Mouse (Mus musculus): ENCODE results near the gene Sh3bgrl3. TPM values are rescaled to one million over a fixed set of nuclear protein-coding genes. Genes with fewer than 3 reads are reported as not detected.

Gene Sh3bgrl3
- polyA plus RNA-seq, 1 experiment = 703 TPM

DNA sequence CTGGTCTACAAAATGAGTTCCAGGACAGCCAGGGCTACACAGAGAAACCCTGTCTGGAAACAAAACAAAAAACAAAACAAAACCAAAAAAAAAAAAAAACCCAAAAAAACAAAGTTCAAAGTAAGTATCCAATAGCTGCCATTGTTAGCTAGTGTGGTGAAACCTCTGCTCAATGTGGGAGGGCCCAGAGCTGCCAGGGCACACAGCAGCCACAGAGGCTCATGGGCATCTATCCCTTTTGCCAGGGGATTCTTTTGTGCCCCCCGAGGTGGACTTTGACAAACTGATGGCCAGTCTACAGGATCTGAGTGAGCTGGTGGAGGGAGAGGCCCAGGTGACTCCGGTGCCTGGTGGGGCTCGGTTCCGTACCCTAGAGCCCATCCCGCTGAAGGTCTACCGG is 5.4 kb downstream of the Sh3bgrl3 start:
- 95% methylated on average over 6 of the region's 6 CpGs for WGBS
- Histone ChIP-seq H3K4me3 (replicated peaks; ENCODE audit: extremely low read depth, low read depth, low read length) (no peak overlapping the region), H3K4me1 (ENCODE audit: control insufficient read depth, insufficient read depth, low read length) (peaks cover 13% of the 10 kb centered on the region)
- TF ChIP-seq CTCF (IDR thresholded peaks at IDR 0.05; ENCODE audit: insufficient read depth, low read length) (no peak), POLR2A (IDR thresholded peaks at IDR 0.05; ENCODE audit: borderline replicate concordance, extremely low read depth, low read depth, low read length) (no peak)
- DNase-seq = no peak

DNA sequence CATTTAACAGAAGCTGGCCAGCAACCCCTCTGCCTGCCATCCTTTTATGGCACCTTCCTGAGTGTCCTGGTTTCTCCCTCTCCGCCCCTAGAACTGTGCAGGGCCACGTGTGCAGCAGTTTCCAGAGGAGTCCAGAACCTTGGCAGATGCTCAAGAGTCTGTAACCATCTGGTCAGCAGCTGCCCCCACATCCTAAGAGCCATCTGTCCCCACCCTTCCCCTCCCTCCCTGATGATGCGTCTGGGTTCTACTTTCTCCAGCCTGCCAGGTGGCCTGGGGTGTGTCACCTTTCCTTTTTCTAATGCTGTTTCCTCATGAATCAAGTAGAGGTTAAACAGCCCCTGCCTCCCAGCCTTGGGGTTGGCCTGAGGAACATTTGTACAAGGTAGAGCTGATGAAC is 6.3 kb downstream of the Sh3bgrl3 start:
- 24% methylated on average over 3 of the region's 3 CpGs for WGBS
- no peak for TF ChIP-seq CTCF (IDR thresholded peaks at IDR 0.05; ENCODE audit: insufficient read depth, low read length)
- no peak for TF ChIP-seq POLR2A (IDR thresholded peaks at IDR 0.05; ENCODE audit: borderline replicate concordance, extremely low read depth, low read depth, low read length)
- no peak overlapping the region for H3K4me3 ChIP-seq (replicated peaks; ENCODE audit: extremely low read depth, low read depth, low read length)
- no peak for DNase-seq
- H3K4me1 ChIP-seq (ENCODE audit: control insufficient read depth, insufficient read depth, low read length) = peaks cover 8% of the 10 kb centered on the region; the same call in 1 of the 2 replicates

DNA sequence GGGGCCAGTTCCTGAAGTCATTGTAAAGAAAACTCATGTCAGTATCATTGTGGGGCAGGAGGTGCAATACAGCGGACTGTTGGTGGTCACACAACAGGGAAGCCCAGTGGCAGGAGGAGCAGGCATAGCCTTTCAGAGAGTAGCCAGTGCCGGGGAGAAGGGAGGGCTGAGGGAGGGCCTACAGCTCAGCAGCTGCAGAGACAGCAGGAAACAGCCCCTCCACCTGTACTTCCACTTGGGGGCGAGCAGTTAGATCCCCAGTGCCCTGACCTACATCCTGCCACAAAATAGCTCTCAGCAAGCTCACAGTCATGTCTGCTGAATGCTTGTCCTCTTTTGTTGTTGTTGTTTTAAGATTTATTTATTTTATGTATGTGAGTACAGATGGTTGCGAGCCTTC is 7.0 kb downstream of the Sh3bgrl3 start:
- Histone ChIP-seq H3K4me1 (ENCODE audit: control insufficient read depth, insufficient read depth, low read length) (peaks cover 5% of the 10 kb centered on the region; the same call in 1 of the 2 replicates), H3K4me3 (replicated peaks; ENCODE audit: extremely low read depth, low read depth, low read length) (no peak overlapping the region)
- 49% methylated on average over 4 of the region's 4 CpGs for WGBS
- no peak for DNase-seq
- no peak for TF ChIP-seq CTCF (IDR thresholded peaks at IDR 0.05; ENCODE audit: insufficient read depth, low read length)
- no peak for TF ChIP-seq POLR2A (IDR thresholded peaks at IDR 0.05; ENCODE audit: borderline replicate concordance, extremely low read depth, low read depth, low read length)

DNA sequence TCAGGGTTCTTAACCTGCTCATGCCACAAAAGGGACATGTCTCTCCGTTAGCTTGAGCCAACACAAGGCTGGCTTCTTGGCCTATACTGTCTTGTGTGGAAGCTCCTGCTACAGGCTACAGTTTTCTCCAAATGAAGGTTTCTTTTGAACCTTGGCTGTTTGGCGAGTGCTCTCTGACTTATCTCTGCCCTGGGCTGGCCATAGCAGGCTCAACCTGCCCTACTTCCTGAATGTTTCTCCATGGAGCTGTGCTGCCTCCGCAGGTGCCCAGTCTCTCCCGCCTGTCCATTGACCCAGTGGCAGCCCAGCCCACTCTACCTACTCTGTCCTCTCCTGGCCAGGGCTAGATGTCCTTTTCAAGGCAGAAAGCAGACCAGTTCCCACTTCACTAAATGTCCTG is 7.7 kb downstream of the Sh3bgrl3 start:
- no peak overlapping the region for H3K4me3 ChIP-seq (replicated peaks; ENCODE audit: extremely low read depth, low read depth, low read length)
- WGBS = 75% methylated on average over 4 of the region's 4 CpGs
- peaks cover 5% of the 10 kb centered on the region; the same call in 1 of the 2 replicates for H3K4me1 ChIP-seq (ENCODE audit: control insufficient read depth, insufficient read depth, low read length)
- TF ChIP-seq POLR2A (IDR thresholded peaks at IDR 0.05; ENCODE audit: borderline replicate concordance, extremely low read depth, low read depth, low read length) (no peak), CTCF (IDR thresholded peaks at IDR 0.05; ENCODE audit: insufficient read depth, low read length) (no peak)
- DNase-seq = no peak

DNA sequence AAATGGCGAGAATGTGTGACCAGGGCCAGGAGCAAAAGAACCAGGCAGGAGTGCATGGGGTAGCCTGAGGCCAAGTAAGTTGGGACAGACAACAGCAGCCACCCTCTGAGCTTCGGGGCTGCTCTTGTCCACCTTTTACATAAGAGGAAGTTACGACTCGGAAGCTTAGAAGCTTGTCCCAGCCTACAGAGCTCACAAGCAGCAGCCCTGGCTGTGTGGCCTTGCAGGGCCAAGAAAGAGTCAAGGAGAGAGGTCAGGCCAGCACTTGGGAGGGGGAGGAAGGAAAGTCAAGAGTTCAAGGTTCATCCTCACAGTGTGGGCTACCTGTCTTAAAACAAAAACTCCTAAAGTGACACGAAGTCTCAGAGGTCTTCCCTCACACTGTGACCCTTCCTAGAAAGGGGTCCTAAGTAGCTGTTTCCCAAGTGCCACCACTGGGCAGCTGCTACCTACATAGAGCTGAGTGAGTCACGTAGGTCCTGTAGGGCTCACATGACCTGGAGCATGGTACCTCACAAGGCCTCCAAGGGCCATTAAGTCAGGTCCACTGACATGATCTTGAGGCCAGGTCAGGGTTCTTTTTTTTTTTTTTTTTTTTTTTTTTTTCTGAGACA is 8.3 kb downstream of the Sh3bgrl3 start:
- no peak for DNase-seq
- Histone ChIP-seq H3K4me3 (replicated peaks; ENCODE audit: extremely low read depth, low read depth, low read length) (no peak overlapping the region), H3K4me1 (ENCODE audit: control insufficient read depth, insufficient read depth, low read length) (peaks cover 5% of the 10 kb centered on the region; the same call in 1 of the 2 replicates)
- TF ChIP-seq CTCF (IDR thresholded peaks at IDR 0.05; ENCODE audit: insufficient read depth, low read length) (no peak), POLR2A (IDR thresholded peaks at IDR 0.05; ENCODE audit: borderline replicate concordance, extremely low read depth, low read depth, low read length) (no peak)
- 70% methylated on average over 6 of the region's 6 CpGs for WGBS

DNA sequence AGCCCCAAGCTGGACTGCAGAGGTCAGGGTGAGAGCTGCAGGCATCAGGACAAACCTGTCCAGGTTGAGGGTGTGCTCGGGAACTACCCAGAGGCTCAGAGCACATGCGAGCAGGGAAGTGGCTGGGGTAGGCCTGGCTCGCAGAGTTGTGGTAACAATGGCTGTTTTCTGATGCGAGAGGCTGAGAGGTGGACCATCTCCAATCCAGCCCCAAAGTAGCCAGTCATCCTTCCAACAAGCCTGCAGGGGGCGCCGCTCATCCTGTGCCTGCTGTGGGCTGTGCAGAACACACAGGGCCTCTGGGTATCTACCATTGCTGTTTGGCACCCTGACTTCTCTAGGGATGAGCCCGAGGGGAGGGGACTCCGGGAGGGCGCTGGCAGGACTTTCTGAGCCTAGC is 8.9 kb downstream of the Sh3bgrl3 start:
- Histone ChIP-seq H3K4me1 (ENCODE audit: control insufficient read depth, insufficient read depth, low read length) (peaks cover 5% of the 10 kb centered on the region; the same call in 1 of the 2 replicates), H3K4me3 (replicated peaks; ENCODE audit: extremely low read depth, low read depth, low read length) (no peak overlapping the region)
- no peak for DNase-seq
- TF ChIP-seq CTCF (IDR thresholded peaks at IDR 0.05; ENCODE audit: insufficient read depth, low read length) = peak; percentile 15; the same call in 1 of the 2 replicates
- TF ChIP-seq POLR2A (IDR thresholded peaks at IDR 0.05; ENCODE audit: borderline replicate concordance, extremely low read depth, low read depth, low read length) = no peak
- 69% methylated on average over 9 of the region's 9 CpGs for WGBS

DNA sequence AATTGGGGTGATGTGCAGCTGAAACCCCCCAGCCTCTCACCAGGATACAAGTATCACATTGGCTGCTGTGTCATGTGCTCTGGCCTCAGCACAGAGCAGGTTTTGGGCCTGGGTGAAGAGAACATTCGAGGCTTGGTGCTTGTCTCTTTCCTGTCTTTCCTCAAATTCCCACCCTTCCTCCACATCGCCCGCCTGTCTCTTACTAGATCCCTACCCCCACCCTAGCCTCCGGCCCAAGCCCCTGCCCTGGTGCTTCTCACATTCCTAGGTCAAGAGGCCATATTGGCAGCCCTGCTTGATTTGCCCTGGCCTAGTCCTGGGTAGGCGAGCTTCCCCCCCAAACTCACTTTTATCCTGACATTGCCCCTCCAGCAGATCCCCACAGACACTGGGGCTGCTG is 9.5 kb downstream of the Sh3bgrl3 start:
- Histone ChIP-seq H3K4me3 (replicated peaks; ENCODE audit: extremely low read depth, low read depth, low read length) (no peak overlapping the region), H3K4me1 (ENCODE audit: control insufficient read depth, insufficient read depth, low read length) (peaks cover 1% of the 10 kb centered on the region; the same call in 1 of the 2 replicates)
- no peak for DNase-seq
- 81% methylated on average over 5 of the region's 5 CpGs for WGBS
- TF ChIP-seq POLR2A (IDR thresholded peaks at IDR 0.05; ENCODE audit: borderline replicate concordance, extremely low read depth, low read depth, low read length) (no peak), CTCF (IDR thresholded peaks at IDR 0.05; ENCODE audit: insufficient read depth, low read length) (no peak)

DNA sequence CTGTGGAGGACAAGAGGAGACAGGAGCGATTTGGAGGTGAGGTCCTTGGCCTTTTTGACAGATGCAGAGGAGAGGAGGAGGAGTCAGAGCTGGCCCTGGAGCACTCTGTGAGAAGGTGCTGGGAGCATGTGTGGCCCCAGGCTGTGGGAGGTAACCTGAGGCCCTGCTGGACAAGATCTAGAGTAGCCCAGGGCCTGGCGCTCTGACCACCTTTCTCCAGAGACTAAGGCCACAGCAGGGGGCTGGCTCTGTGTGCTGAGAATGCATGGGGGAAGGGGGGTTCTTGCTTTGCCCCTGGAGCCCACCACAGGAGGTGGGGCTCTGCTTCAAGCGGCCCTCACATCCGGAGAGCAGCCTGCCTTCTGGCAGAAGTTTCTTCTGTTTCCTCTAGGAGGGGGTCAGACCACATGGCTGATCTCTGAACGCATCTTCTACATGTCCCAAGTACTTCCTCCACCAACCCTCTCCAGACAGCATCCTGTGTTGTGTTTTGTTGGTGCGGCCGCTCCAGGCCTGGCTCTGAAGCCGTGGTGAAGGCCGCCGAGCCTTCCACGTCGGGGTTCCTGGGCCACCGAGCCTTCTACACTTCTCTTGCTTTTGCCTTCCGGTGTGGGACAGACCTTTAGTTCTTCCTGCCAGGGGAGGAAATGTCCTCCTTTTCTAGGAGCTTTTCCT is 10.3 kb downstream of the Sh3bgrl3 start:
- Histone ChIP-seq H3K4me3 (replicated peaks; ENCODE audit: extremely low read depth, low read depth, low read length) (no peak overlapping the region), H3K4me1 (ENCODE audit: control insufficient read depth, insufficient read depth, low read length) (no peaks in the 10 kb centered on the region)
- TF ChIP-seq CTCF (IDR thresholded peaks at IDR 0.05; ENCODE audit: insufficient read depth, low read length) = no peak
- 0 out of 2 replicates have a peak, but pooled peaks have one; percentile 7 for TF ChIP-seq POLR2A (IDR thresholded peaks at IDR 0.05; ENCODE audit: borderline replicate concordance, extremely low read depth, low read depth, low read length)
- no peak for DNase-seq
- 44% methylated on average over 14 of the region's 14 CpGs for WGBS

DNA sequence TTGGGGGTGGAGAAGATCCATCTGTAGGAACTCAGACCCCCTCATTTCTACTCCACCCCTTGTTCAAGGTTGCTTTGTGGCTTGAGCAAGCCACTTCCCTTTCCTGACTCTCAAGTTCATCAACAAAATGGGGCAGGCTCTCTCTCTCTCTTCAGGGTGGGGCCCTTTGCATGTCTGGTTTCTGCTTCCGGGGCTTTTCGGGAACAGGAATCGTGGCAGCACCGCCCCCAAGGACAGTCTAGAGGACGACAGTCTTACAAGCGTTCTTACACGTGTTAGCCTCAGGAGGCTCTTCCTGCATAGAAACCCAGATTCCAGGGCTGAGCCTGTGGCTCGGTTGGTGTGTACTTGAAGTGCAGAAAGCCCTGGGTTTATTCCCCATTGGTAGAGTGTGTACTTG is 11.6 kb downstream of the Sh3bgrl3 start:
- H3K4me1 ChIP-seq (ENCODE audit: control insufficient read depth, insufficient read depth, low read length) = no peaks in the 10 kb centered on the region

DNA sequence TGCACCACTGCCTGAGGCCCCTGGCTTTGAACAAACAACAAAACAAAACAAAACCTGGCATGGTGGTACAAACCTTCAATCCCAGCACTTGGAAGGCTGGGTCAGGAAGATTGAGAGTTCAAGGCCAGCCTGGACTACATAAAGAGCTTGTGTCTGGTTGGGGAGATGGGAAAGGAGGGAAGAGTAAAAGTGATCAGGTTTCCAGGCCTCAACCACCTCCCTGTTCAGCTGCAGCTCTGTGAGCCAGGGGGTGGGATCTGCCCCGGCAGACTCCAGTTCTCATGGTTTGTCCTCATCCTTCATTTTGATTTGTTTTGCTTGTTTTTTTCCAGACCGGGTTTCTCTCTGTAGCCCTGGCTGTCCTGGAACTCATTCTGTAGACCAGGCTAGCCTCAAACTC is 12.1 kb downstream of the Sh3bgrl3 start:
- Histone ChIP-seq H3K4me3 (replicated peaks; ENCODE audit: extremely low read depth, low read depth, low read length) (no peak overlapping the region), H3K4me1 (ENCODE audit: control insufficient read depth, insufficient read depth, low read length) (no peaks in the 10 kb centered on the region)
- no peak for DNase-seq
- 59% methylated on average over 2 of the region's 2 CpGs for WGBS
- TF ChIP-seq CTCF (IDR thresholded peaks at IDR 0.05; ENCODE audit: insufficient read depth, low read length) (no peak), POLR2A (IDR thresholded peaks at IDR 0.05; ENCODE audit: borderline replicate concordance, extremely low read depth, low read depth, low read length) (no peak)

More for the DNA sequence above, 11.6 kb downstream of the Sh3bgrl3 start:
- no peak overlapping the region for H3K4me3 ChIP-seq (replicated peaks; ENCODE audit: extremely low read depth, low read depth, low read length)
- DNase-seq = no peak
- 41% methylated on average over 8 of the region's 8 CpGs for WGBS
- no peak for TF ChIP-seq POLR2A (IDR thresholded peaks at IDR 0.05; ENCODE audit: borderline replicate concordance, extremely low read depth, low read depth, low read length)
- no peak for TF ChIP-seq CTCF (IDR thresholded peaks at IDR 0.05; ENCODE audit: insufficient read depth, low read length)
